Mouse (Mus musculus): ENCODE results near the gene Rpl35a. TPM values are rescaled to one million over a fixed set of nuclear protein-coding genes. Genes with fewer than 3 reads are reported as not detected.

Gene Rpl35a
- total RNA-seq, 2 experiments from 2014 or later, result 333 to 346 TPM

Small RNA genes within 50 kb of the gene (microRNA-seq; reads per million reads assigned to microRNA genes)
- gene Gm22231 (0 reads per million in 2 experiments), gene Mir1947 (4.0 to 5.7 reads per million in 2 experiments)

Other genes starting within 250 kb of the Rpl35a start
- not detected for gene Smbd1, start 246.0 kb upstream of the Rpl35a start, total RNA-seq (2021)
- 100 to 1,000 TPM; 110 to 118 TPM for gene Fyttd1, start 179.0 kb upstream of the Rpl35a start, total RNA-seq (2021)
- gene Rubcn, start 178.7 kb upstream of the Rpl35a start, total RNA-seq (2021), result 10 to 100 TPM; 70.2 to 71.9 TPM
- gene Lrch3, start 142.4 kb upstream of the Rpl35a start, total RNA-seq (2021), result 10 to 100 TPM; 36.3 to 40.1 TPM
- gene Iqcg, start 235 bp upstream of the Rpl35a start, total RNA-seq (2021), result 1 to 10 TPM; 4.7 to 4.8 TPM
- 10 to 100 TPM in 1 of 2 experiments, 1 to 10 TPM in 1; 8.8 to 10.4 TPM for gene Lmln, start 6.1 kb downstream of the Rpl35a start, total RNA-seq (2021)
- gene Osbpl11, start 128.6 kb downstream of the Rpl35a start, total RNA-seq (2021), result 10 to 100 TPM; 17.5 to 18.0 TPM
- 10 to 100 TPM; 32.0 to 34.0 TPM for gene Snx4, start 195.0 kb downstream of the Rpl35a start, total RNA-seq (2021)

All from left cerebral cortex, adult 18-20 months (tissue).